Mouse (Mus musculus) granulocyte monocyte progenitor cell, adult 5-6 weeks (primary cell): ENCODE results near the gene Adgra3. TPM values are rescaled to one million over a fixed set of nuclear protein-coding genes. Genes with fewer than 3 reads are reported as not detected.

Source experiments
- ATAC-seq: replicated peaks from 2 replicates; pipeline ENCODE4 v1.8.0; 2016; ENCODE audit warnings: mild to moderate bottlenecking, moderate TSS enrichment, inconsistent platforms; ENCODE audit not compliant: poor library complexity, severe bottlenecking
- total RNA-seq, 2 experiments: library from RNA; stranded (forward) in 1 of 2; stranded (reverse) in 1 of 2; fragments of 200-712, 200-1000 nt in 1 of 2; fragments of >200 nt in 1 of 2; fragmentation: Nextera tagmentation in 1 of 2; gene quantifications; 2 replicates each; pipeline ENCODE4 v1.2.3; 2014 to 2017

Adgra3 gene
- total RNA-seq, 2 experiments from 2014 or later, result 5.5 to 6.0 TPM

DNA sequence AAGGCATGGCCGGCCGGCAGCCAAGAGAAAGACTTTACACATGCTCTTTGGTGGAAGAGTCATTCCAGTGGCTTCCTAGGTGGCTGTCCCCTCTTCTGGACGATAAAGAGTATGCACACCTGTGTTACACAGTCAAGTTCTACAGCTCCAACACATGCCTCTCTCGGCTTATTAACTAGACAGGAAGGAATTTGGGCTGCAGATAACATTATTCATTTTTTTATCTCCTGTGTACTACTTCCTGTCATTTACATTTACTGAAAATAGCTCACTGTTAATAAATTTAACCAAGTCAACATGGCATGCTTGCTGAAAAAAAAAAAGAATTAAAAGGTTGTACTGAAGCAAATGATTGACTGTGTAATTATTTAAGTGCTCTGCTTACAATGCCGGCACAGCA, 78.1 kb downstream of the Adgra3 start:
- no peak for ATAC-seq

GRCm38 (mm10) chr5:49979246-49979645, 79.6 kb downstream of the Adgra3 start:
- ATAC-seq, result no peak

DNA sequence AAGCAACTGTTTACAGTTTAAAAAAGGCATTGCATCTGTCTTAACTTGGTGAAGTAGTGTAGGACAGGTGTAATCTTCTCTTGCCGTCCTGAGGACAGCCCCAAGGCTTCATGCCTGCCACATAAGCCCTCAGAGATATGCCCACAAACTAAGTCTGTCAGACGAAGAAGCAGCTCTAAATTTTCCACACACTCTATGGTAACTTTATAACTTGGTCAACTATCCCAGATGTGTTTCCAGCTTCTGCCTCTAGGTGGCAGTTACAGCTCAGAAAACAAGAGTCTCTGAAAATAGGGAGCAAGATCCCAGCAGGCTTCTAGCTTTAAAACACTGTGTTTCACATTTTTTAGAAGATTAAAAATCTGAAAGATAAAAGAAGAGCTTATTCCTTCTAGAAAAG, 82.8 kb downstream of the Adgra3 start:
- peak; percentile 76 for ATAC-seq

- ATAC-seq, result no peak
These were observed 84.6 kb downstream of the Adgra3 start for GRCm38 (mm10) chr5:49974211-49974610.

DNA sequence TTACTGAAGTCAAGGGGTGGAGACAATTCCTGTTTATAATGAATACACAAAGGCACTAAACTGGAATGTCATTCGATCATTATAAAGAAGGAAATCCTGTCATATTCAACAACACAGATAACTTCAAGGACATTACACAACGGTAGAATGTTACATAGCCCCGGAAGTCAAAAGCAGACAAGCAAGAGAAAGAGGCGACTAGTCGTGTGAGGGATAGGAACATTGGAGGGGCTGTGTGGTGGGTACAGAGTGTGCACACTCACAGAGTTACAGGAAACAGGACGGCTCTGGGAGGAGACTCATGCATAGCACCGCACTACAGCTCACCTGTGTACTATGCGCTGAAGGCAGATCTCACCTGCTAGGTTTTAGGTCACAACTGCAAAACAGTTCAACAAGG, 89.1 kb downstream of the Adgra3 start:
- ATAC-seq, result no peak

DNA sequence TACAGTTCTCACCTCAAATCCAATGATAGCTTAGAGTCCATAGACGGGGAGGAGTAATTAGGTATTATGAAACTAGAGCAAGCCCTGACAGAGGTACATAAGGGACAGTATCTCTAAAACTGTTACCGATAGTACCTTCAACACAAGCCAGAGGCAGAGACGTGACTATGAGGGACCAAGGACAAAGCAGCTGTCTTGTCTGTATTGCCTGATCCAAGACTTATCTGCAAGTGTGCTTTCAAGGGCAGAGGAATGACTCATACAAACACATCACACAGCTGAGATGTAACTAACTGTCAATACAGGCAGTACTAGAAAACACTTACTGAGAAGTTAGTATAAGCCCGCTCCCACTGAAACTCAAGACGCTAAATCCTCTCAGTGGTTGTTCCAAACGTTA, 91.1 kb downstream of the Adgra3 start:
- ATAC-seq, result no peak

DNA sequence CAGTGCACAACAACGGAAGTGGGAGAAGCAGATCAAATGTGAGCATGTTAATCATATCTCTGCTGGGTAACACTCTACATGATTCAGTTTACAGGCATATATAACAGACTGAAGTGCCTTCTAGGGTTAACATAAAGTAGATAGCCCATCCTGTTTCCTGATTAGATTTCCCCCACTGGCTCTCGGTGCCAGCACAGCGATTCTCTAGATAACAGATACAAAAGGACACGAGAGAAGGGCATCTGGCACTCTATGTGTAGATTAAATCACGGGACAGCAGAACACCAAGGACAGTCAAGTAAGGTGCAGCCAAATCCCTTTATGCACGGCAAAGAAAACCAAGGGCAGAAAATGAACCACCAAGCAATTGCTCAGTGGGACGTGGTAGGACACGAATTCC, 93.0 kb downstream of the Adgra3 start:
- no peak for ATAC-seq

DNA sequence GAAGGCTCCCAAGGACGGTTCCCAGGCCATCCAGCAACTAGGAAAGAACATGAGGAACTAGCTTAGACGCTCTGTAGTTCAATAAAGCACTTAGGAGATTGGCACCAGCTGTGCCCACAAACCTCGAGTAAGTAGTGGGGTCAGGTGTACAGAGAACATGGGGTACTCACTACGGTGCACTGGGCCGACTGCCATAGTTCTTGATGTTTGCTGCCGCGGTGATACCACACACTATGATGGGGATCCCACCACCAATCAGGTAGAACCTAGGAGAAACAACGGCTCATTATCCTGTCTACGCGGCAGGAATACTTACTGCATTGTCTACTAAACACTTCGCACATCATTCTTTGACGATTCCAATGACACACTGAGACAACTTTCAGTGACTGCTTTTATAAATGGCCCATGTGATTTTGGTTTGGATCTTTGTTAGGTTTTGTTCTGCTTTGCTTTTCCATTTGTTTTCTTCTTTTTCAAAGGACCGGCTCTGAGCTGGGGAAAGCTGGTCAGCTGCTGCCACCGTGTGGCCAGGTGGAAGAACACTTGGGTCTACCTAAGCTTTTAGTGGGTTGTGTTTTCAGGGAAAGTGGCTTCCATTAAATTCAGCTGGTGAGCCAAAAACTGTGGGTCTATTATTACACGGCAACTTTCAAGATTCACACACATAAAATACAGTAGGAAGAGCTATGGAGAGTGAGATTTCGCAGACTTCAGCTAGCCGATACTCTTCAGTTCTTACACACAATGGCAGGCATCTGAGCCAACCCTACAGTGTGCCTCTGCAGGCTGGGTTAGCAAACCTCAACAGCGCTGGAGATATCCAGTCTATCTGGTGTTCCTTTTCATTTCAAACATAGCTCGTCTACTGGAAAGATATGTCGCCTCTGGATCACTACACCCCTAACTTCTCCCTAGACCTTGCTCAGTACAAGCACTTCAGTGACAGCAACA, 97.1 kb downstream of the Adgra3 start:
- ATAC-seq, result peak; percentile 37; the same call in 1 of the 2 replicates

- no peak for ATAC-seq
These were observed 122.5 kb downstream of the Adgra3 start for GRCm38 (mm10) chr5:49936354-49936753.

- ATAC-seq, result no peak
These were observed 134.1 kb downstream of the Adgra3 start for GRCm38 (mm10) chr5:49924712-49925111.

GRCm38 (mm10) chr5:49915695-49916106, 143.1 kb downstream of the Adgra3 start:
- ATAC-seq, result no peak
